Mouse (Mus musculus) small intestine, adult 2 months (tissue): ENCODE measurements around the gene Uroc1. TPM values are rescaled to one million over a fixed set of nuclear protein-coding genes. Genes with fewer than 3 reads are reported as not detected.
A peak's percentile ranks its signal among the peaks of the same experiment; 100 is the strongest.

Experiments
- H3K27ac ChIP-seq: fragments of 200-500 bp; 2 replicates; pipeline ENCODE4 v1.5.1; 2012; ENCODE audit warnings: low read depth, low read length, control low read depth, inconsistent platforms; ENCODE audit not compliant: insufficient read depth
- H3K27me3 ChIP-seq: fragments of 200-500 bp; 2 replicates; pipeline ENCODE4 v1.6.1; 2012; ENCODE audit warnings: mild to moderate bottlenecking, moderate library complexity, low read length, inconsistent platforms; ENCODE audit not compliant: control insufficient read depth, insufficient read depth
- H3K36me3 ChIP-seq: fragments of 200-500 bp; 2 replicates; pipeline ENCODE4 v1.6.1; 2012; ENCODE audit warnings: mild to moderate bottlenecking, low read length, control low read depth, inconsistent platforms; ENCODE audit not compliant: control insufficient read depth, insufficient read depth
- H3K4me1 ChIP-seq: fragments of 200-500 bp; 2 replicates; pipeline ENCODE4 v1.6.1; 2012; ENCODE audit warnings: low read length, inconsistent platforms, mixed read lengths; ENCODE audit not compliant: control insufficient read depth, insufficient read depth, insufficient read length
- H3K4me3 ChIP-seq: fragments of 200-500 bp; 2 replicates; pipeline ENCODE4 v1.5.1; 2012; ENCODE audit warnings: low read depth, mild to moderate bottlenecking, control low read depth, inconsistent platforms, low read length, moderate library complexity
- CTCF ChIP-seq: fragments of 200-500 bp; IDR thresholded peaks from 2 replicates; pipeline ENCODE4 v1.5.1; 2012; ENCODE audit warnings: low read depth, mild to moderate bottlenecking, control low read depth, inconsistent platforms, low read length, moderate library complexity, mixed read lengths; ENCODE audit not compliant: insufficient replicate concordance, insufficient read length; ENCODE audit errors: extremely low read depth
- POLR2A ChIP-seq: fragments of 200-500 bp; IDR thresholded peaks from 2 replicates; pipeline ENCODE4 v1.6.1; 2012; ENCODE audit warnings: low read depth, mild to moderate bottlenecking, control low read depth, inconsistent platforms, low read length, moderate library complexity
- WGBS: fragments of 180-500 bp; shearing (Covaris S2); methylation state at CpG from one replicate; pipeline ENCODE4 v1.1.7; 2018; 5-methylcytosine and 5-hydroxymethylcytosine counted together
- polyA plus RNA-seq: library from polyadenylated mRNA; depleted of rRNA; stranded (reverse); fragments of >200 nt; gene quantifications from 2 replicates; pipeline ENCODE4 v1.2.3, GENCODE M21; 2012

Uroc1 gene
- polyA plus RNA-seq, 1 experiment = not detected

- H3K36me3 ChIP-seq = no peaks in the 10 kb centered on the region
- no peaks in the 10 kb centered on the region for H3K27me3 ChIP-seq
- H3K4me1 ChIP-seq = peaks cover 3% of the 10 kb centered on the region
- WGBS = 5% methylated on average over 22 of the region's 22 CpGs
- TF ChIP-seq POLR2A = no peak
- TF ChIP-seq CTCF = no peak
- H3K27ac ChIP-seq = no peak within 1 kb of the TSS
- H3K4me3 ChIP-seq = peak within 1 kb of the TSS; percentile 25
Measured at GRCm38 (mm10) chr6:90324991-90325390, 8.1 kb upstream of the Uroc1 start, which contains the start of gene Chst13. Chst13 (minus strand) TSS chr6:90325185.

- Histone ChIP-seq H3K27ac (no peak overlapping the region), H3K4me3 (no peak overlapping the region), H3K27me3 (no peaks in the 10 kb centered on the region), H3K36me3 (no peaks in the 10 kb centered on the region), H3K4me1 (peaks cover 6% of the 10 kb centered on the region)
- TF ChIP-seq CTCF (no peak), POLR2A (no peak)
- 12% methylated on average over 6 of the region's 6 CpGs for WGBS
Measured at GRCm38 (mm10) chr6:90327670-90328069, 5.4 kb upstream of the Uroc1 start.

GRCm38 (mm10) chr6:90329953-90330352, 3.1 kb upstream of the Uroc1 start:
- H3K36me3 ChIP-seq = no peaks in the 10 kb centered on the region
- no peak overlapping the region for H3K4me3 ChIP-seq
- H3K27ac ChIP-seq = no peak overlapping the region
- H3K4me1 ChIP-seq = peaks cover 4% of the 10 kb centered on the region
- TF ChIP-seq CTCF = no peak
- no peak for TF ChIP-seq POLR2A
- WGBS = 22% methylated on average over 1 of the region's 1 CpGs
- H3K27me3 ChIP-seq = no peaks in the 10 kb centered on the region

GRCm38 (mm10) chr6:90334244-90334643, 1.2 kb downstream of the Uroc1 start:
- no peak overlapping the region for H3K27ac ChIP-seq
- no peaks in the 10 kb centered on the region for H3K27me3 ChIP-seq
- no peaks in the 10 kb centered on the region for H3K36me3 ChIP-seq
- TF ChIP-seq CTCF (no peak), POLR2A (no peak)
- peaks cover 3% of the 10 kb centered on the region; the same call in 1 of the 2 replicates for H3K4me1 ChIP-seq
- WGBS = 66% methylated on average over 3 of the region's 3 CpGs
- H3K4me3 ChIP-seq = no peak overlapping the region

GRCm38 (mm10) chr6:90342343-90342742, 9.3 kb downstream of the Uroc1 start:
- TF ChIP-seq POLR2A = no peak
- TF ChIP-seq CTCF = no peak
- WGBS = 30% methylated on average over 2 of the region's 2 CpGs

GRCm38 (mm10) chr6:90347183-90347582, 14.1 kb downstream of the Uroc1 start:
- Histone ChIP-seq H3K4me1 (no peaks in the 10 kb centered on the region), H3K4me3 (no peak overlapping the region), H3K27me3 (no peaks in the 10 kb centered on the region), H3K27ac (no peak overlapping the region), H3K36me3 (no peaks in the 10 kb centered on the region)
- WGBS = 65% methylated on average over 4 of the region's 4 CpGs
- no peak for TF ChIP-seq POLR2A
- no peak for TF ChIP-seq CTCF

More at GRCm38 (mm10) chr6:90342343-90342742, 9.3 kb downstream of the Uroc1 start:
- Histone ChIP-seq H3K27ac (no peak overlapping the region), H3K4me3 (no peak overlapping the region), H3K4me1 (no peaks in the 10 kb centered on the region), H3K36me3 (no peaks in the 10 kb centered on the region), H3K27me3 (no peaks in the 10 kb centered on the region)

GRCm38 (mm10) chr6:90348500-90348899, 15.4 kb downstream of the Uroc1 start:
- Histone ChIP-seq H3K4me1 (no peaks in the 10 kb centered on the region), H3K36me3 (no peaks in the 10 kb centered on the region), H3K27me3 (no peaks in the 10 kb centered on the region), H3K4me3 (no peak overlapping the region), H3K27ac (no peak overlapping the region)
- 54% methylated on average over 4 of the region's 4 CpGs for WGBS
- TF ChIP-seq POLR2A (no peak), CTCF (no peak)

GRCm38 (mm10) chr6:90350011-90350410, 16.9 kb downstream of the Uroc1 start:
- no peaks in the 10 kb centered on the region for H3K36me3 ChIP-seq
- 71% methylated on average over 2 of the region's 2 CpGs for WGBS
- no peaks in the 10 kb centered on the region for H3K27me3 ChIP-seq
- no peaks in the 10 kb centered on the region for H3K4me1 ChIP-seq
- H3K4me3 ChIP-seq = no peak overlapping the region
- H3K27ac ChIP-seq = no peak overlapping the region
- no peak for TF ChIP-seq POLR2A
- TF ChIP-seq CTCF = no peak
